Mouse (Mus musculus) frontal cortex, adult (tissue): Measurements from ENCODE around the gene Fbrsl1.

ENCODE experiments used
- ATAC-seq: cut with Nextera tagmentation; 2 replicates; pipeline ENCODE4 v1.9.2; 2017; ENCODE audit warnings: mild to moderate bottlenecking, moderate library complexity, mixed read lengths; ENCODE audit not compliant: low TSS enrichment

Gene Fbrsl1

DNA sequence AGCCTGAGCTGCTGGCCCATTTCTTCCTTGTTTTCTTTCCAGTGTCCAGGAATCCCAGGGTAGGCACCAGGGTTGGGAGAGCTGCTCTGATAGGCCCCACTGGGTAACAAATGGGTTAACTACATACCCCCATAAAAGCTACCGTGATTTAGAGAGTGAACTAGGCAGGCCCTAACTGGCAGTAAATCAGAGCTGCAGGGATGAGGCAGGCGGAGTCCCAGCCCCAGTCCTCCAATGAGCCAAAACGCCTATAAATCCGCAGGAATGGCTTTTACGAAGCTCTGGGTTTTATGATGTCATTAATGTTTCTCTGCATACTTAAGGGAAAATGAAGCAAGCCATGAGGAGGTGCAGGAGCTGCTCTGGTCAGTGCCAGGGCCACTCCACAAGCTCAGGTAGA, 33.3 kb downstream of the Fbrsl1 start:
- ATAC-seq: no peak

DNA sequence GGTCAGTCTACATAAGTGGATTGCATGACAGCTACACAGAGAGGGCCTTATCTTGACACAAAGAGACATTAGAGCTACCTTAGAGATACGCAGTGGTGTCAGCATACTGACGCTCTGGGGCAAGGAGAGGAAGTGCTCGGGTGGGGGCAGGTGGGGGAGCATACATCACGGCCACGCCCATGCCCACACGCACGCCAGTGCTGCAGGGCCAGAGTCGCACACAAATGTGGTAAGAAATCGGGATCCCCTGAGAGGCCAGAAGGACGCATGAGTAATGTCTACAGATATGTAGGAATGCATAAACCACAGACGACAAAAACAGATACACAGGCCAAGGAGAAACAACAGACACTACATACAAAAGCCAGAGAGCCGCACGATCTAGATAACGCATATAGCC, 35.3 kb downstream of the Fbrsl1 start:
- ATAC-seq: no peak

DNA sequence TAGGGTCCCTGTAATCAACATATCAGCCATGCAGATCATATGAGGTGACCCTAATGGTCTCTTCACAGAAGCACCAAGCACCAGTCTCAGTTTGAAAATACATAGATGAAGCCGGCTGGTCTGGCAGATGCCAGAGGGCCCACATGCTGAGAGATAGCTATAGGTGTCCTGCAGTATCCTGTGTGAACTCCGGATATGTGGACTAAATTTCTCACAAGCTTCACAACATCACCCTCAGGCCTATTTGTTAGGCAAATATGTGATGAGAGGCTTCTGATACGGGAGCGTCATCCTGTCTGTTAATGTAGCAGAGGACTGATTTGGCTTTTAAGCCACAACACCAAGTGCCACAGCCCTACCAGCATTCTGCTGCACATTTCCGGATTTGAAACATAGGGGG, 37.9 kb downstream of the Fbrsl1 start:
- no peak for ATAC-seq

DNA sequence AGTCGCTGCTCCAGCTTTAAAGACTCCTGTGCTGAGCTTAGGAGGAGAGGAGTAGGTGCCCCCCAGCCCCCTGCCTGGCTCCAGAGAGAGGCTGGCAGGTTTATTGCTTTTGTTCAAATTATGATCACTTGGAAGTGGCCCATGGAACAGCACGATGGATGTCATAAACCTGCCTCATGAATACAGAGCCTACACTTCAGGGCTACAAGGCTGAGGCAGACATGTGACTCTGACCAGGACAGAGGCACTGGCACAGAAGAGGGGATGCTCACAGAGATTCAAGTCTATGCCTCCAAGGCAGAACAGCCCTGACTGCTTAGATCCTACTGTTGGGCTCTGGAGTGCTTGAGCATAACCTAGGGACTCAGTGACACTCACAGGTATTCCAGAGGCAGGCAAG, 39.3 kb downstream of the Fbrsl1 start:
- no peak for ATAC-seq

DNA sequence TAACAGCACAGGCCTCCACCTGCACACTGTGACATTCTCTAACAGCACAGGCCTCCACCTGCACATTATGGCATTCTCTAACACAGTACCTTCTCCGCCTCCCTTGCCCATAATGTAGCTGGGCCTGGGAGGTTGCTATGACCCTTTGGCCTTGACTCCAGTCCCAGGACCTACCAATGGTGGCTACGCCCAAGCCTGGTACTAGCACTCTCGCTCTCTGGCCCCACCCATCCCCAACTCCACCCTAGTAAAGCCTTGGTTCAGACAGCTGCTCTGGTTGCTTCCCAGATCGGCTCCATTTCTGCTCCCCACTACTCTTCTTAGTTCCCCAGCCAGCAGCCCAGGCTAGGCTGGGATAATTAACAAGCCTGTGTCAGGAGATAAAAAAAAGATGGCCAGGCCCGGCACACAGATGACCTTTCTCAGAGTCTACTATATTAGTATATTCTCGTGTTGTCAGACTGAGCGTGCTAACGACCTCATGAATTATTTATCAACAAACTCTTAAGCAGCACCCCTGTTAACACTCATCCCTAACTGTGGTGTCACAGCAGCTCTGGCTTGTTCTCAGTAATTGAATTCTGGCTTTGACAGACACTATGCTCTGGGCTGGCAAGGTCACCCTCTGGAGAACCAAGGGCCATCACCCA, 42.1 kb downstream of the Fbrsl1 start:
- no peak for ATAC-seq

DNA sequence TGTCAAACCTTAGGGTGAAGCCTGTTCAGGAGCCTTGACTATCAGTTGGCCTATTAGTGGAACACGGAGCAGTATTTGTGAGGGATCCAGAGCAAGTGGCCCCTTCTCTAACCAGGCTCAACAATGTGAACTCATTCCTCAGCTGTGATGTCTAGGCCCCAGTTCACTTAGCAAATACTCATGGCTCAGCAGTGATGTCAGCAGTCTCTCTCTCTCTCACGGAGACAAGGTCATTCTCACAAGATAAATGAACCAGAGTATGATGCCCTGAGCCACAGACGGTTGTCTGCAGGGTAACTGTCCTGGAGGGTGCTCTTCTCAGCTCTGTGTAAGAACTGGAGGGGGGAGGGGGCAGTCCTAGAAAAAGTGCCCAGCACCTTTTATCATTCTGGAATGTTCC, 44.4 kb downstream of the Fbrsl1 start:
- ATAC-seq: no peak

DNA sequence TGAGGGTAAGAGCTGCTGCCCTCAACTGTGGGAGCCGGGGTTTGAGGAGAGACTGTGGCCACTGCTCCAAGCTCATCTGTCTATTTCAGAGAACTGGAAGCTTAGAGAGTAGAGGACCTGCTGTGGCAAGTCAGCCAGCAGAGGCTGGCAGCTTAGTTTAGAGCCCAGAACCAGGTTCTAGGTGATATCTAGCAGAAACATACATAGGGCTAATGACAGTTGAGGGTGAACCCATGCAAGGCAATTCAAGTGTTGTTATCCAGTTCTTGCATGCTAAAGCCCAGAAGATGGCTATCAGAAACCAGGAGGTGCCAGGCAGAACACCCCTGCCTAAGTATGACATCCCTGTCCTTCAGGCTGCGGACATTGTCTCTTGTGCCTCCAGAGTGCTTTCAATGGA, 45.7 kb downstream of the Fbrsl1 start:
- ATAC-seq: no peak

DNA sequence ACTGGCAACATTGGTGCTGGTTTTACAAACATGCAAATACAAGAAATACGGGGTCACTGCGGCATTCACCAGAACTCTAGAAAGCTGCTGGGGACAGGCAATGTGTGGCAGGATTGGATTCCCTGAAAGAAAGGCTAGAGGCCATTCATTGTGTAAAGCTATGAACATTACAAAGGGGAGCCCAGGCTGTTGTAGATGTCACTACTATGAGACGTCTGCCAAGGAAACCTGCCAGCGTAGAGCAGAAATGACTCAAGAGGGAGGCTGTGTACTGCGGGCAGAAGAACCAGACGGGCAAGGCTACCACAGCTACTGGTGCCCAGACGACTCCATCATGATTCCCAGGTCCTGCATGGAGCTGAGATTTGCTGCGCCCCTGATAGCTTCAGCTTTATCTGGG, 47.2 kb downstream of the Fbrsl1 start:
- ATAC-seq: no peak

DNA sequence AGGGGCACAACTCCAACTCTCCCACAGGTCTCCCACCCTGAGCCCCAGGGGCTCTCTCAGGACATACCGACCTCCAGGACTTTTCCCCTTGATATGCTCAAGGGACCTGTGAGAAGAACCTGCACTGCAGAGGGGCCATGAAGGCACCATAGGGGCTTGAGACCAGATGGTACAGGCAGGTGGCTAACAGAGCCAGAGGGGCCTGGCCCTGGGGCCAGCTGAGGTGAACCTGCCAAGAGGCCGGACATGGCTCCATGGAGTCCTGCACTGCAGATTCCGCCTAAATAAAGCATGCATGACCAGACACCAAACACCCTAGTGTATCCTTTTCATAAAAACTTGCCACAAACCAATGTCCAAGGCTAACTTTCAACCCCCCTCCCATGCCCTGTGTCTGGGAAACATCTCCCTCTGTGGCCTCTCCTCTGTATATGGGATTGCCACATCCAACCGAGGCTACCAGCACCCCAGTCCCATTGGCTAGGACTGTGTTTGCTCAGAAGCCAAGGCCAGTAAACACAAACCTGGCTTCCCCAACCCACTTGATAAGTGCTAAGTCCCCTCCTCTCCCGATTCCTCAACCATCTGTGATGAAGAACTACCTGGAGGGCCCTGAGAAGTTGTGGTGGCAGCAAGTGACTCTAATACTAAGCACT, 53.2 kb downstream of the Fbrsl1 start:
- ATAC-seq: no peak

DNA sequence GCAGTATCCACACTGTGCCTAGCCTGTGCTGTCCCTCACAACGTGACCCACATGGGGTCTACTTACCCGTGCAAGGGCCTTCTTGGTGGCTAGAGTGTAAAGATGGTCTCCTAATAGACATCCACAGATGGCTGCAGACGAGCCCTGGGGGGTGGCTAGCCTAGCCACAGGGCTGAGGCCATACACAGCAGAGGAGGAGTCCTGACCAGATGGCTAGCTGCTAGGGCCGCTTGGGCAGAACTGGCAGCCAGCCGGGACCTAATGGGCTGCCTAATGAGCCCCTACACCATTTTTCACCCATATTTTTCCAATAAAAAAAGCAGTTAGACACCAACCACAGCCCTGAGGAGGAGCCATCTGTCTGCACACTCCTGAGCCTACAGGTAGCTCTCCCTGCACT, 55.6 kb downstream of the Fbrsl1 start:
- ATAC-seq: no peak

DNA sequence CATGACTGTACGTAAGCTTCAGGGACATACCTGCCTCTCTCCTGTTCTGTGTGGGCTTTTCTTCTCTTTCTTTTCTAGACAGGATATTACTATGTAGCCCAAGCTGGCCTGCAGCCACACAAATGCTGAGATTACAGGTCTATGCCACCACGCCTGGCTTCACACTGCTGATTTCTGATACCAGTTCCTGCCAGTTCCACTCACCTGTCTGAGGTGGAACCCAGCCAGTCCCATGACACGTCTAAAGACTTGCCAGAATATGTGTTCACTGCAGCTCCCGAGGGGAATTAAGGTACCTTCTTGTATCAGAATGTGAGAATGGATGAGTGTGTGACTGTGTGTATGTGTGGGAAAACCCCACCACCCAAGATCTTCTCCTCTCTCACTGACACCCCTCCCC, 57.7 kb downstream of the Fbrsl1 start:
- ATAC-seq: no peak

DNA sequence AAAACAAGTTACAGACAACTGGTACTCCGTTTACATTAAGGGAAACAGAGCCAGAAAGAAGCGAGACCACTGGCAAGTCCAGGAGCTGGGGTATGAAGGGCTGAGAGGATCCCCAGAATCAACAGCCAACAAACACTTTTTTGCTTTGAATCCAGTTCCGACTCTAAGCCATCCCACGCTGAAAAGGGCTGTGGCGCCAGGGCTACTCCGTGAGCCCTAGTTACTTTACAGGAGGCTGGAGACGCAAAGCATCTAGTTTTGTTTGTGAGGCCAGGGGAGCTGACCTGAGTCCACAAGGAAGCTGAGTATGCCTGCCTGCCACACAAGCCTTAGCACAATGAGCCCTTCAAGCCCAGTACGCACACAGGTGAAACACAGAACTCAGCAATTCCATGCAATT, 61.0 kb downstream of the Fbrsl1 start:
- ATAC-seq: no peak

DNA sequence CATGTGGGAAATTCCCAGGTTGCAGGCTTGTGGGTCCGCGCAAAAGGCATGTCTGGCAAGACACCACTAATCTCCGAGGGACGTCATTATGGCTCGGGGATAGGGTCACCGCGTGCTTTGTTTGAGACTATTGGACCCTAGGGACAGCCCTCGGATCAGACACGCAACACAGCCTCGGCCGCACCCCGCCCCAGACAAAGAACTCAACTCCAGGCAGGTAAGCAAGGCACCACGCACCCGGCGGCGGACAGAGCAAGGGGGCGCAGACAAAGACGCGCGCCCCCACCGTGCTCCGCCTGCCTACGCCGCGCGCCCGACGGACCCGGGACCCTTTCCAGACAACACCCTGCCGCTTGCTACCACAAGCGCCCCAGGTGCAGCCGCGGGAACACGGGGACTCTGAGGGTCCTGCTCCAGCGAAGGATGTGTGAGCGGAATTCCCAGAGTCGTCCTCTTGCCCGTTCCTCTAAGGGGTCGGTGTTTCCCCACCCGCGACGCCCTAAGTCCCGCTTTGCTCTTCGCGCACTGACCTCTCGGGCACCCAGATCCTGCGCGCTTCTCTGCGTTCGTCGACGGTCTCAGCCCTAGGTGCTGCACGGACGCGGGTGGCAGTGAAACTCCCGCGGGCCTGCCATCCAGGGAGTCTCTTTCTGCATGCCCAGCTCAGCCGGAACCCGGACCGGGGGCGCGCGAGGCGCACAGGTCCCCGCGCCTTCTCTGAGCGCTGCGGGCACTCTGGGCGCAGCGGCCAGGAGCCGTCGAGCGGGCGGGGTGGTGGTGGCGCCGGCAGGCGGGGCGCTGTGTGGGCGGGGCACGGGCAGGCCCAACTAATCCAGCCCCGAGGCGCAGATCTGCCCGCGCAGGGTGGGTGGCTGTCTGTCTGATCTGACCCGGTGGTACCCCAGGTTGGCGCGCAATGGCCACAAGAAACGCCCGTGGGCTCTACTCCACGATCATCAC, 61.7 kb downstream of the Fbrsl1 start:
- ATAC-seq: peak; percentile 56

DNA sequence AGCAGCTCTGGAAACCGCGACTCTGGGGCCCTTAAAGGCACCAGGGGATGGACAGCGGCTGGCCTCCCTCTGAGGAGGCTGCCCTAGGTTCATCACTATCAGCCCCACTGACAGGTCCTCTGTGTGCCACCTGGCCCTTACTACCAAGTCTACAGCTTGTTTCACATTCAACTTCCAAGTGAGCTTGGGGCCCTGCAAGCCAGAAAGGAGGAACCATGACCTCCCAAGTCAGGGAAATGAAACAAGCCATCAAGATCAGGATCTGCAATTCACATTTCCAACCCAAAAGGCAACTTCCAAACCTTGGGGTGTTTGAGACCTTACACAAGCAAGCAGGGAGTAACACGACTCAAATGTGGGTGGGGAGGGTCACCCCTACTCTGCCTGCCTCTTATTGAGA, 63.0 kb downstream of the Fbrsl1 start:
- no peak for ATAC-seq

DNA sequence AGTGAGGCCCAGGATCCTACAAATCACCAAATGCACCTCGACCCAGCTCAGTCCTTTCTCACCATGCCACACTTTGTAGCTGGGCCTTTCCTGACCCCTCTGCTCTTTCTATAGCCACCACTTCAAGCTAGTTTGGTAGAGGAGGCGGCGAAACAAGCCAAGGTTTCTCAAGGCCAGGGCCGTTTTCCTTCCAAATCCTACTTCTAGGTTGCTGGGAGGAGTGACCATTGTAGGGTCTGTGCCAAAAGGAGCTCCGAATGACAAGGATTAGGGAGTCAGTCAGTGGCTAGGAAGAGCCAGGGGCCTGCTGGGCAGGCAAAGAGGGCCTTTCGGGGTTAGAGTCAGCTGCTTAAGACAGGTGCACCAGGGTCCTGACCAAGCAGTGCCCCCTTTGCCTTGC, 63.8 kb downstream of the Fbrsl1 start:
- ATAC-seq: no peak

DNA sequence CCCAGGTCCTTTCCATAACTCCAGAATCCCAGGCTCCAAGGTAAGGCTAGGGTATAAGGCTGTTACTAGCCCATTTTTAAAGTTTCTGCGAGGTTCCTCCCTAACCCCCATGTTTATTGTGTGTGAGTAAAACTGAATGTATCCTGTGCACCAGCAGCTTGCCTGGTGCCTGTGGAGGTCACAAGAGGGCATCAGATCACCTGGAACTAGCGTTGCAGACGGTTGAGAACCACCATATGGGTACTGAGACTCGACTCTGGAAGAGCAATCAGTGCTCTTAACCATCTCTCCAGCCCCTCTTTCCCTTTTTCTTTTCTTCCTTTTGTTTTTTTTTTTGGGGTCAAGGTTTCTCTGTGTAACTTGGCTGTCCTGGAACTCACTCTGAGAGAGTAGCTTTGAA, 68.5 kb downstream of the Fbrsl1 start:
- no peak for ATAC-seq

DNA sequence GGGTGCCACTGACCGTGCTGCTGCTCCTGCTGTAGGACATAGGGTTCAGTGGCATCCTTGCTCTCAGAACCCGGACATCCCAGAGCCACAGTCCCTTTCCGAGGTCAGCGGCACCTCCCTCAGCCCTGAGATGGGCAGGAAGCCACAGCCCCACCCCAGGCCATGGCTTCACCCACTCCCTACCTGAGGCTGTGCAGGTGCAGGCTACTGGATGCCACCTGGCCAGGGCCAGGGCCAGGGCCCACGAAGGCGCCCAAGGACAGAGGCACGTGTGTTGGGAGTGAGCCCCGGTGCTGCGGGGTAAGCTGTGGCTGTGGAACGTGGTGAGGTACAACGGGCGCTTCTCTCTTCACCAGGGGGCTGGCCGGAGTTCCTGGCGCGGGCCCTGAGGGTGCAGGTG, 69.2 kb downstream of the Fbrsl1 start:
- ATAC-seq: no peak

DNA sequence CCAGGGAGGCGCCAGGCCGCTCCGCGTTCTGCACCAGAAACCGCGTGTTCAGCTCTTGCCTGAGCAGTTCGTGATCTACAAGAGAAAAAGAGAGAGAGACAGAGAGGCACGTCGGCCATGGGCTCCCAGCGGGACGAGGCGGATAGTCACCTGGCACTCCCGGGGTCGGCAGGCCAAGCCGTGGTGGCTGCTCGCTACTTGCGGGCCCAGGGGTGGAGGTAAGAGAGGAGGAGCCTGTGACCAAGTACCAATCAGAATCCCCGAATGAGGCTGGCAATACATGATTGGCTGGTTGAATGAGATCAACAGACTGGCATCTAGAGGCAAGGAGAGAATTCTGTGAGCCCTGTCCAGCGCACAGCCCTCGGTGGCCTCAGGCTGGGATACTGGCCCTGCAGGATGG, 70.1 kb downstream of the Fbrsl1 start:
- ATAC-seq: peak; percentile 62; the same call in 1 of the 2 replicates

DNA sequence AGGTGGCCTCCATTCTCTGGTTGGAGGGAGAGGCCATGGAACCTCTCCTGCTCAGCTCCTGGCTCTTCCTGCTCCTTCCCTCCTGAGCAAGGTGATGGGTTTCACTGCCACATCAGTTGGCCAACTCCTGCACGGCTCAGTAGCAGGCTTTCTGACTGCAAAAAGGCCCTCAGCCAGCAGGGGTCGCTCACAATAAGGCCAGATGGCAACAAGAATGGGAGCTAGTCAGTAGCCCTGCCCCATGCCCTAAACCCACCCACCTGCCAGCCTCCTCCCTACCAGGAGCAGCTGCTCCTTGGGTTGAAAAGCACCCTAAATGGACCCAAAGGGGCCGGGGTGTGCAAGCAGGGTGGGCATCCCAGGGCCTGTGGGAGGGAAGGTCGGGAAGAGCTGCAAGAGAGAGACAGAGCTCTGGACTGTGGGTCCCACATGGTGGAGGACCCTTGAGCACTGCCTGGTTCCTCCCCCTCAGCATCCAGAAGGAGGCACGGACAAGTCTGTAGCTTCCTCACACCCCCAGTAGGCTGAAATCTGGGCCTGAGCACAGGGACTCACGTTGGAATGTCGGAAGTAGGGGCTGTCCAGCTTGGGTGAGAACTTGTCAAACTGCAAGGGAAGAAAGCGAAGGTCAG, 71.4 kb downstream of the Fbrsl1 start:
- peak; percentile 28; the same call in 1 of the 2 replicates for ATAC-seq

DNA sequence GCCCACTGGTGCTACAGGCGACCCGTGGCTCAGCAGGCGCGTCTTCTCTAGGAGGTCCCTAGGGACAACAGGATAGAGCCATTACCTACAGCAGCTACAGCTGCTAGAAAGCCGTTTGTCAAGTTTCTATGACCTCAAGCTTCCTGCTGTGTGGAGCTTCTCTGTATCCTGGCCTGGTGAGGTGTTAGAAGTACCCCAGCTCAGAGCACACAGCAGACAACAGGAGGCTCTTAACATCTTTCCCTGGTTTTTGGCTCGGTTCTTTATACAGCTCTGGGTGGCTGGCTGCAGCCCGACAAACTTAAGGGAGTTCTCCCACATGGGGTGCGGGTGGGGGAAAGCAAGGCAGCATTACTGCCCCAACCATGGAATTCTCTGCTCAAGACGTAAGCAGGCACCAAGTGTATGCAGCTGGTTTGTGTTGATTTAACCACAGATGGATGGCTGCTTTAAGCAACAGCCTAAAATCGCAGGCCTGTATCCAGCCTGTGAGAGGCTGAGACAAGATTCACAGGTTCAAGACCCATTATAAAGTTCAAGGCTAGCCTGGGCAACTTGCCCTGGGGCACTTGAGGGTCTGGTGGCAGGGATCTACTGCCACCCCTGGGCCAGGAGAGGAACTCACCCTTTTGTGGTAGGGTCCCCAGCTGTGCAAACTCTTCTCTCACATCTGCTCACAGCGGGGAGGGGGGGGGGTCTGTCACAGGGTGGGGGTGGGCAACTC, 84.3 kb downstream of the Fbrsl1 start:
- peak; percentile 42 for ATAC-seq

DNA sequence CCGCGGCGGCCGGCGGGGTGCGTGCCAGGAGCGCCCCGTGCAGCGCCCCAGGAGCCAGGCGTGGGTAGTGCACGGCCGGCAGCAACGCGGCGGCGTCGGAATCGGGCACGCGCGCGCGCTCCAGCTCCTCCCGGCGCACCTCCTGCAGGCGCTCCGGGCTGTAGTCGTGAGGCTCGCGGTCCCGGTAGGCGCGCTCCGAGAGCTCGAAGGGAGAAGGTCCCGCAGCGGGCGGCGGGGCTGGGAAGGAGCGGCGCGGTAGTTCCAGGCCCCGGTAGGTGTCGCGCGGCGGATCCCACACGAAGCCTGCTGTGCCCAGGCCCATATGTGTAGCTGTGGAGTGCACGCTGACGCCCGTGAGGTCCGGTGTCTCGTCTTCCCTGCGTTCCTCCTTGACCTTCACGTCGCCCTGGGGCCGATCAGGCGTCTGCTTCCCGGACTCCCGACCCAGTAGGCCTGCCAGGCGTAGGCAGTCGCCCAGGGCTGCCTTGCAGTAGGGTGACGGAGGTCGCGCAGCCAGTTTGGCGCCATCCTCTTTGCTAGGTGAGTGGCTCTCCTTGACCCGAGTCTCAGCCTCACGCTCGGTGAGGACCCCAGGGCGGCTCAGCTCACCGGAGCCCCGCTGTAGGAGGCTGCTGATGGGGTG, 85.0 kb downstream of the Fbrsl1 start:
- peak; percentile 90 for ATAC-seq
